Mouse (Mus musculus): Measurements from ENCODE around the gene Slc2a9. TPM values are rescaled to one million over a fixed set of nuclear protein-coding genes. Genes with fewer than 3 reads are reported as not detected.

Slc2a9 gene
- polyA plus RNA-seq, 1 experiment from 2014 or later, result 2.4 TPM

DNA sequence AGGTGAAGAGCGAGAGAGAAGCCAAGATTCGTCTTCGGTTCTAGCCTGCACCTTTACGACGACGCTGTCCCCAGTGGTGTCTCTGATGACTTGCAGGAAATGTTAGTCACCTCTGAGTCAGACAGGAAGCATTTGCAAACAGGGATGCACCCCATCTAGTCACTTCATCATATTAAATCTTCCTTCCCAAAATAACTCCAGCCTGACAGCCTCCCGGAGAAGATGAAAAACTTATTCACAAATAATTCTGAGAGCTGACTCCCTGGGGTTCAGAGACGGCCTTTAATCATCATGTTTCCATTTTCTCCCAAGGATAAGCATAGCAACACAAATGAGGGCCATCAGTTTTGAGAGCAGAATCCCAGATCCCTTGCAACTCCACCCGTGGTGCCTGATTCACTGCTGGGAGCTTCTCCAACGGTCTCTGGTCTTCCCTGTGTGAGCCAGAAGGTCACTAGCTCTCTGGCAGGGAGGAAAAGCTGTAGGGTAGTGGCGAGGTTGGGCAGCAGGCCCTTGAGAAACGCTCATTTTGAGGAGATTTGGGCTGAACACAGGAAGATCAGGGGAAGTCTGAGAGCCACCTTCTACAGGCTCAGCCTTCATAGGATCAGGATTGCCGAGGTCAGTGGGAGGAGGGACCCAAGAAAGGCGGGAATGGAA lies 56.5 kb downstream of the Slc2a9 start:
- 57% methylated on average over 14 of the region's 14 CpGs for WGBS
- Histone ChIP-seq H3K9ac (replicated peaks; ENCODE audit: low read length) (no peak overlapping the region), H3K9me3 (ENCODE audit: low read length) (no peaks in the 10 kb centered on the region), H3K4me1 (ENCODE audit: insufficient read depth, low read length) (no peaks in the 10 kb centered on the region), H3K36me3 (ENCODE audit: insufficient read depth, low read length) (no peaks in the 10 kb centered on the region), H3K27me3 (ENCODE audit: insufficient read depth, low read length) (no peaks in the 10 kb centered on the region), H3K27ac (ENCODE audit: low read length) (no peak overlapping the region), H3K4me2 (replicated peaks; ENCODE audit: low read depth, low read length) (no peak overlapping the region), H3K4me3 (ENCODE audit: low read length) (no peak overlapping the region)
- ATAC-seq (ENCODE audit: low FRiP score, low TSS enrichment), result no peak

DNA sequence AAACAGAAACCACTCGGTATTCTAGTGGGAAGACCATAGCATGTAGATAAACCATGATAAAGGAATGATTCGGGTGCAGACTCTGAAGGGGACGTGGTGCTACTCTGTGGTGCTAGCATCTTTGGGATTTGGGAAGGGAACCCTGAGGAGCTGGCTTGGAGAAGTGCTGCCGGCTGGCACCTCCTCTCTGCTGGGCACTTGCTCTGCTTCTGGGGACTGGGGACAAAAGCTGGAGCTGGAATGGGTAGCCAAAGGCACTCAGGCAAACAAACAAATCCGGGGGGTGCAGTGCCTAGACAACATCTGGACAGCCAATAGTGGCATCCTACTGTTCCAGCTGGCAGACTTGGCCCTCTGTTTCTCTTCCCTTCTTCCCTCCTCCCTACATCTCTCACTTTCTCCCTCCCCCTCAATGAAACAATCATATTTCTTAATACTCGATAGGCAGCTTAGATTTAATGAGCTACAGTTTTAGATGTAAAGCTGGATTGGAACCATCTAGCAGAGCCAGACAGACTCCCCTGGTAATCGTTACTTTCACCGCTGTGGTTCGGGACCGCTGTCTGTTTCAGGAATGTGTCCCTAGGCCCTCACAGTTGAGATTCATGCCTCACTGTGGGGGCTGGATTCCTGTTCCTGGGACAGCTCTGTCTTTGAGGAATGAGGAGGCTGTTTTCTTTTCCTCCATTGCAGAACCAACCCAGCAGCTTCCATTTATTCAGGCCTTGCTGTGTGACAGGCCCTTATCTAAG lies 61.7 kb downstream of the Slc2a9 start:
- H3K4me3 ChIP-seq (ENCODE audit: low read length), result no peak overlapping the region
- no peak overlapping the region for H3K4me2 ChIP-seq (replicated peaks; ENCODE audit: low read depth, low read length)
- H3K4me1 ChIP-seq (ENCODE audit: insufficient read depth, low read length), result no peaks in the 10 kb centered on the region
- H3K9ac ChIP-seq (replicated peaks; ENCODE audit: low read length), result no peak overlapping the region
- H3K36me3 ChIP-seq (ENCODE audit: insufficient read depth, low read length), result no peaks in the 10 kb centered on the region
- H3K27ac ChIP-seq (ENCODE audit: low read length), result no peak overlapping the region
- H3K9me3 ChIP-seq (ENCODE audit: low read length), result peaks cover 2% of the 10 kb centered on the region; the same call in 1 of the 2 replicates
- WGBS, result 76% methylated on average over 10 of the region's 10 CpGs
- ATAC-seq (ENCODE audit: low FRiP score, low TSS enrichment), result no peak
- H3K27me3 ChIP-seq (ENCODE audit: insufficient read depth, low read length), result no peaks in the 10 kb centered on the region

DNA sequence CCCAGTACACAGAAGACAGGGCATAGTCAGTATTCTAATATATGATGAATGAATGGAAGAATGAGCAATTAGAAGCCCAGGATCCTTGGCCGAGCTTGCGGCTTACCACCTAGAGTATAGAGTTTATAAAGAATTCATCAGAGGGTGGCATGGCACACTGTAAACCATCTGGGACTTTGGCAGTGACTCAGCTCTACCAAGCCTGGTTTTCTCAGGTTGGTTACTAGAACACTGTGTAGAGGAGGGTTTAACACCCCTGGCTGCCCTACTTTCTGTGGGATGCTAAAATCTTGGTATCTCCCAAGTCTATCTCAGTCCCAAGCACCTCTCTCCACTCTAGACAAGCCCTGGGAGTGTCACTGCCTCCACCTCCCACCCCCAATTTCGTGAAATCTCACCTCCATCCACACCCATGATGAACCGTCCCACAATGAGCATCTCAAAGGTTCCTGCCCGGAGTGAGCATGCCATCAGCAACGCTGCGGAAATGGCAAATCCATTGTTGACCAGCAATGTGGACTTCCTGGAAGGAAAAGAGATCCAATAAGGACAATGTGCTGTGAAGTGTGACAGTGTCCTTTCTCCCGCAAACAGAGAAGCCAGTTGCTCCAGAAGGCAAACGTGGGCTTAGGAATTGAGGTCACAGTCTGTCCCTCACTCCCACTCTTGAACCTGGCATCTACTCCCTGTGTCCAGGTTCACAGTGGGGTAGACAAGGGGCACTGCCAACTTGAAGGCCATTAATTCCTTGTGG lies 62.5 kb downstream of the Slc2a9 start:
- Histone ChIP-seq H3K4me3 (ENCODE audit: low read length) (no peak overlapping the region), H3K36me3 (ENCODE audit: insufficient read depth, low read length) (no peaks in the 10 kb centered on the region), H3K4me1 (ENCODE audit: insufficient read depth, low read length) (no peaks in the 10 kb centered on the region), H3K9ac (replicated peaks; ENCODE audit: low read length) (no peak overlapping the region), H3K27me3 (ENCODE audit: insufficient read depth, low read length) (no peaks in the 10 kb centered on the region), H3K4me2 (replicated peaks; ENCODE audit: low read depth, low read length) (no peak overlapping the region), H3K9me3 (ENCODE audit: low read length) (peaks cover 2% of the 10 kb centered on the region; the same call in 1 of the 2 replicates), H3K27ac (ENCODE audit: low read length) (no peak overlapping the region)
- WGBS, result 75% methylated on average over 9 of the region's 9 CpGs
- no peak for ATAC-seq (ENCODE audit: low FRiP score, low TSS enrichment)

DNA sequence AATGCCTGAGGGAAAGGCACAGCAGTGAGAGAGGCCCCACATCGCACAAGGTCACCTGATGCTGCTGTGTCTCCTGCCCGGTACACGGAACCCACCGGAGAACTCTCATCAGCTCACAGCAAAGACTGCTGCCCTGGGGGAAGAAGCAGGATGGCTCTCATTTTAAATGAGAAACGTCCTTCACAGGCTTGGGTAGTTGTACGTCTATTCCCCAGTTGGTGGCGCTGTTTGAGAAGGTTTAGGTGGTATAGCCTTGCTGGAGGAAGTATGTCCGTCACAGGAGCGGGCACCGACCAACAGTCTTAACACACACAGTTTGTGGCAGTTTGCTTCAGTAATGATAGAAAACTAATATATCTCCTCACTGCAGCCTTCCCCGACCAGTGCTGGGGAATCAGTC lies 66.3 kb downstream of the Slc2a9 start:
- H3K27me3 ChIP-seq (ENCODE audit: insufficient read depth, low read length), result no peaks in the 10 kb centered on the region
- H3K4me2 ChIP-seq (replicated peaks; ENCODE audit: low read depth, low read length), result no peak overlapping the region
- no peak overlapping the region for H3K27ac ChIP-seq (ENCODE audit: low read length)
- no peak overlapping the region for H3K4me3 ChIP-seq (ENCODE audit: low read length)
- ATAC-seq (ENCODE audit: low FRiP score, low TSS enrichment), result no peak
- H3K36me3 ChIP-seq (ENCODE audit: insufficient read depth, low read length), result no peaks in the 10 kb centered on the region
- WGBS, result 95% methylated on average over 11 of the region's 11 CpGs
- H3K4me1 ChIP-seq (ENCODE audit: insufficient read depth, low read length), result no peaks in the 10 kb centered on the region
- H3K9me3 ChIP-seq (ENCODE audit: low read length), result peaks cover 2% of the 10 kb centered on the region; the same call in 1 of the 2 replicates
- no peak overlapping the region for H3K9ac ChIP-seq (replicated peaks; ENCODE audit: low read length)

DNA sequence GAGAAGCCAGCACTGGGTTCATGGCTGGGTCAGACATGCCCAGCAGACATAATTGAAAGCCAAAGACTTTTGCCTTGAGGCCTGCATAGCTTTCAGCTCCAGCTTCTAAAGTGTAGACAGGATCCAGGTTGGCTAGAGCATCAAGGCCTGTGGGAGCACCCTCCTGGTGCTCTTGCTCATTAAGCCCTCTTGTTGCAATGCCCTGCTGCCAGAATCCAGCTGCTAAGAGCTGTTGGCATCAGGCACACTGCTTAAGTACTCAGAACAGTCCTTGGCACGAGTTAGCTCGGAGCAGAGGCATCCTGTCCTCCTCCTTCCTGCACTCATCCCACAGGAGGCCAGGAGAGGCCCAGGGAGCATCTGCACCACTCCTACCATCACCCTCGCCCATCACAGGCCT lies 68.1 kb downstream of the Slc2a9 start:
- Histone ChIP-seq H3K9ac (replicated peaks; ENCODE audit: low read length) (no peak overlapping the region), H3K4me1 (ENCODE audit: insufficient read depth, low read length) (no peaks in the 10 kb centered on the region), H3K9me3 (ENCODE audit: low read length) (peaks cover 2% of the 10 kb centered on the region; the same call in 1 of the 2 replicates), H3K4me3 (ENCODE audit: low read length) (no peak overlapping the region), H3K36me3 (ENCODE audit: insufficient read depth, low read length) (no peaks in the 10 kb centered on the region), H3K27ac (ENCODE audit: low read length) (no peak overlapping the region), H3K27me3 (ENCODE audit: insufficient read depth, low read length) (no peaks in the 10 kb centered on the region), H3K4me2 (replicated peaks; ENCODE audit: low read depth, low read length) (no peak overlapping the region)
- WGBS, result 78% methylated on average over 3 of the region's 3 CpGs
- no peak for ATAC-seq (ENCODE audit: low FRiP score, low TSS enrichment)

DNA sequence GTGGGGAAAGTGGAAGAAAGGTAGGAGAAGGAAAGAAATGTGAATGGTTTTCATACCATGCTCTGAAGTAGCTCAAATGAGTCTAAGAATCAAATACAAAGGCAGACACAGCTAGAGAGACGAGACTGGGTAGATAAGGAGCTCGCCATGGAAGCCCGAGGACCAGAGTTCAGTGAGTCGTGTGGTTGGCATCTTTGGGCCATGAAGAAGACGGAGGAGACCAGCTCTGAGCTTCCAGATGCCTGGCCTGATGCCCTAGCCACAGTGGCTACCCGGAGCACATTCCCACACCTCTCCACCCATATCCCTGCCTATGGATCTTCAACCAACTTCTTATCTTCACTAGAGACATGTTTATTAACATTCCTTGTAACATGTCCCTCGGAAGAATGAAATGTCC lies 71.7 kb downstream of the Slc2a9 start:
- H3K9me3 ChIP-seq (ENCODE audit: low read length), result no peaks in the 10 kb centered on the region
- H3K36me3 ChIP-seq (ENCODE audit: insufficient read depth, low read length), result no peaks in the 10 kb centered on the region
- no peak overlapping the region for H3K9ac ChIP-seq (replicated peaks; ENCODE audit: low read length)
- H3K4me2 ChIP-seq (replicated peaks; ENCODE audit: low read depth, low read length), result no peak overlapping the region
- no peak overlapping the region for H3K4me3 ChIP-seq (ENCODE audit: low read length)
- H3K27ac ChIP-seq (ENCODE audit: low read length), result no peak overlapping the region
- no peaks in the 10 kb centered on the region for H3K27me3 ChIP-seq (ENCODE audit: insufficient read depth, low read length)
- H3K4me1 ChIP-seq (ENCODE audit: insufficient read depth, low read length), result no peaks in the 10 kb centered on the region
- 86% methylated on average over 7 of the region's 7 CpGs for WGBS
- no peak for ATAC-seq (ENCODE audit: low FRiP score, low TSS enrichment)

DNA sequence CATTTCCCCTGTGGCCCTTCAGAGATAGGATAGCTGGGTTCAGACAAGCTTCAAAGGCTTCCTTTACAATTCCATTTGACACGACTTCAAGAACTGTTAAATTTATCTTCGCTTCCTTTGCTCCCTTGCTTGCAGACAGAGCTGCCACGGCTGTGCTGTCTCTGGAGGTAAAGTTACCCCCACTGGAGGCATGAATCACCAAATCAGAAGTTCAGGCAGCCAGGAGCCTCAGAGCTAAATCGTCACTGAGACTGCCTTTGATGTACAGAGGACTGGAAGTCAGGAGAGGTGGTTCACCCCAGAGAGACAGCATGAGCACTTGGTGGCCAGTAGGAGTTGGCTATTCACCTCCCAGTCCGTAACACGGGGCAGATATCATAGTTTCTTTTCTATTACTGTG lies 73.8 kb downstream of the Slc2a9 start:
- Histone ChIP-seq H3K9ac (replicated peaks; ENCODE audit: low read length) (no peak overlapping the region), H3K27me3 (ENCODE audit: insufficient read depth, low read length) (no peaks in the 10 kb centered on the region), H3K4me3 (ENCODE audit: low read length) (no peak overlapping the region), H3K4me1 (ENCODE audit: insufficient read depth, low read length) (no peaks in the 10 kb centered on the region), H3K27ac (ENCODE audit: low read length) (no peak overlapping the region), H3K36me3 (ENCODE audit: insufficient read depth, low read length) (no peaks in the 10 kb centered on the region), H3K9me3 (ENCODE audit: low read length) (no peaks in the 10 kb centered on the region), H3K4me2 (replicated peaks; ENCODE audit: low read depth, low read length) (no peak overlapping the region)
- 32% methylated on average over 6 of the region's 6 CpGs for WGBS
- ATAC-seq (ENCODE audit: low FRiP score, low TSS enrichment), result no peak

DNA sequence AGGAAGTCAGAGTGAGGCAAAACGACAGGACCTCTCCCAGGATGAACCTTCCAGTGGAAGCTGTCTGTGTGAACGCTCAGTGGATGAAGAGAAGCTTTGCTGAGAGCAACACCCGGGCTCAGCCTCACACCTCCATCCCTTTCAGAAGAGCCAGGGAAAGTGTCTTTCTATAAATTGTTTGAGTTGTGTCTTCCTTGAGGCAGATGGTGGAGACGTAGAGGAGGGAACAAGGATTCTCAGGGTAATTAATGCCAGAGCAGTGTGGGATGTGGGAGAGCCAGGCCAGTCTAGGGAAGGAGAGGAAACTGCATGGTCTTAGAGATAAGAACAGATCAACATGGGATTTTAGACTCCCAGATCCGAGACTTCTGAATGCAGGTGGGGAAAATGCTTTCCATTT lies 75.2 kb downstream of the Slc2a9 start:
- no peak overlapping the region for H3K4me2 ChIP-seq (replicated peaks; ENCODE audit: low read depth, low read length)
- WGBS, result 59% methylated on average over 5 of the region's 5 CpGs
- no peaks in the 10 kb centered on the region for H3K4me1 ChIP-seq (ENCODE audit: insufficient read depth, low read length)
- H3K36me3 ChIP-seq (ENCODE audit: insufficient read depth, low read length), result no peaks in the 10 kb centered on the region
- no peak for ATAC-seq (ENCODE audit: low FRiP score, low TSS enrichment)
- H3K27ac ChIP-seq (ENCODE audit: low read length), result no peak overlapping the region
- no peak overlapping the region for H3K4me3 ChIP-seq (ENCODE audit: low read length)
- no peaks in the 10 kb centered on the region for H3K9me3 ChIP-seq (ENCODE audit: low read length)
- H3K27me3 ChIP-seq (ENCODE audit: insufficient read depth, low read length), result no peaks in the 10 kb centered on the region
- H3K9ac ChIP-seq (replicated peaks; ENCODE audit: low read length), result no peak overlapping the region

DNA sequence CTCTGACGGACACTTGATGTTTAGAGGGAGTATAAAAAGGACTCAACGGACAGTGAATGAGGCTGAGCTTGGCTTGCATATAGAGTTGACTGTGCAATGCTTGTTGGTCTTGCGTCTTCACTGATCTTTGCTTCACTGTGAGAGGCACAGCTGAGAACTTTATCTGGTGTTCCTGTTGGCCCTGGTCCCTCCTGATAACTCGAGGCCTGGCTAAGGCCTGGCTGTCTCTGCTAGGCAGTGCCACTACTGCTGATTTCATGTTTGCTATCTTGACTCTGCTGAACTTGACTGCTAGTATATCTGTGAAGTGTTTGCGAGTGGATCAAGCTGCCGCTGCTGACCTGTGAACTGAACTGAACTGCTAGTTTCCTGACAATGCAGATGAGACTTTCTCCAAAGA lies 77.4 kb downstream of the Slc2a9 start:
- no peak overlapping the region for H3K4me2 ChIP-seq (replicated peaks; ENCODE audit: low read depth, low read length)
- no peaks in the 10 kb centered on the region for H3K9me3 ChIP-seq (ENCODE audit: low read length)
- no peak overlapping the region for H3K9ac ChIP-seq (replicated peaks; ENCODE audit: low read length)
- ATAC-seq (ENCODE audit: low FRiP score, low TSS enrichment), result no peak
- H3K36me3 ChIP-seq (ENCODE audit: insufficient read depth, low read length), result no peaks in the 10 kb centered on the region
- H3K4me1 ChIP-seq (ENCODE audit: insufficient read depth, low read length), result no peaks in the 10 kb centered on the region
- H3K4me3 ChIP-seq (ENCODE audit: low read length), result no peak overlapping the region
- H3K27me3 ChIP-seq (ENCODE audit: insufficient read depth, low read length), result no peaks in the 10 kb centered on the region
- H3K27ac ChIP-seq (ENCODE audit: low read length), result no peak overlapping the region
- 86% methylated on average over 6 of the region's 6 CpGs for WGBS

DNA sequence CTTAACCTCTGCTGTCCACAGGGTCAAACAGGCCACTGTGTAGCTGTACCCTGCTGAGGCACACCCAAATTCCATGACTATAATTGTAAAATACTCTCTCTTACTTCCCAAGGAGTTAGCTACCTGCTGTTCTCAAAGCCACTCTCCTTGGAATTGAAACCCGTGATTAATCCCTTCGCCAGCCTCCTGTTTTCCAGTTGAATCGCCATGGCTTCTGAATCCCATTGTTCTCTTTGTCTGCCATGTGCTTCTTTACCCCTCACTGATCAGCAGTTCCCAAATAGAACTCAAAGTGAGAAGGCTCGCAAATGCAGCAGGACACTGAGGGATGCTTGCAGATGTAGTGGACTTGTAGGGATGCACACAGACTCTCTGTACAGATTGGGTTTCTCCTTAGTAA lies 80.5 kb downstream of the Slc2a9 start:
- 53% methylated on average over 4 of the region's 4 CpGs for WGBS

More for the DNA sequence above, 80.5 kb downstream of the Slc2a9 start:
- Histone ChIP-seq H3K27ac (ENCODE audit: low read length) (no peak overlapping the region), H3K4me1 (ENCODE audit: insufficient read depth, low read length) (no peaks in the 10 kb centered on the region), H3K27me3 (ENCODE audit: insufficient read depth, low read length) (no peaks in the 10 kb centered on the region), H3K9me3 (ENCODE audit: low read length) (no peaks in the 10 kb centered on the region), H3K4me3 (ENCODE audit: low read length) (no peak overlapping the region), H3K36me3 (ENCODE audit: insufficient read depth, low read length) (no peaks in the 10 kb centered on the region), H3K4me2 (replicated peaks; ENCODE audit: low read depth, low read length) (no peak overlapping the region), H3K9ac (replicated peaks; ENCODE audit: low read length) (no peak overlapping the region)
- no peak for ATAC-seq (ENCODE audit: low FRiP score, low TSS enrichment)
